Mouse (Mus musculus) heart, postnatal 0 days (tissue): ENCODE measurements at regions not wholly inside any gene's neighbourhood (a gene's known extent, or its start where the extent isn't known, plus 50 kb on each side); places are given as distances from the start of the nearest gene placed in this dataset.

Experiments used
- CTCF ChIP-seq: IDR thresholded peaks from 2 replicates; pipeline ENCODE4 v1.5.1; 2016; ENCODE audit warnings: antibody characterized with exemption, control low read depth, low read depth
- EP300 ChIP-seq: IDR thresholded peaks from 2 replicates; pipeline ENCODE4 v1.6.1; 2016; ENCODE audit warnings: antibody characterized with exemption, low read depth

- TF ChIP-seq CTCF, result no peak
- no peak for TF ChIP-seq EP300
These were observed 131.5 kb upstream of the Rpl38 start for GRCm38 (mm10) chr11:114536616-114537493.
